Mouse (Mus musculus) ES-E14 (cell line): ENCODE data around the gene Ascc1.

Experiments
- HCFC1 ChIP-seq: IDR thresholded peaks from 2 replicates; pipeline ENCODE4 v1.6.1; 2012; ENCODE audit warnings: low read length, inconsistent platforms, borderline replicate concordance; ENCODE audit not compliant: insufficient read depth
- ZC3H11A ChIP-seq: IDR thresholded peaks from 2 replicates; pipeline ENCODE4 v1.6.1; 2012; ENCODE audit warnings: low read depth, mild to moderate bottlenecking, inconsistent platforms, low read length, borderline replicate concordance

GRCm38 (mm10) chr10:60033064-60033463 lies 30.5 kb downstream of the Ascc1 start:
- TF ChIP-seq ZC3H11A (no peak), HCFC1 (no peak)
